Comparison of ENCODE assay signal across 8 mouse cellular contexts in the genomic region with DNA sequence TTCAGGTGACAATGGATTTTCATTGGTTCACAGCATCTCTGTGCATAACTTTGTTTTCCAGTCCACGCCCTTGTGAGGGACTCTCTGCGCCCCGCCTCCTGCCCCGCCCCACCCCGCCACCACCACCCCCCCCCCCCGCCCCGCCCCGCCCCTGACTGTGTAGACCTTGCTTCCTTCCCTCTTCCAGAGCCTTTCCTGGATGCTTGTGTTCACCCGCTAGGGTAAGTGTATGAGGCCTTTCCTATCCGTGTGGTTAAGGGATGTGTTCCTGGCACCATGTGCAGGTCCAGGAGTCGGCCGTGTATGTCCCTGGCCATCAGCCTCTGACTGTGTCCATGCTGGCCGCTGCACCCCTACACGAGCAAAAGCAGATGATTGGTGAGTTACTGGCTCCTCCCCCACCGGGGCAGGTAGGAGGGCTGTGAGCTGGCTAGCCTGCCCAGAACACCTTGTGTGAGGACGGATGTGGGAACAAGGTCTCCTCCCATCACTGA. TPM values are rescaled to one million over a fixed set of nuclear protein-coding genes. Genes with fewer than 3 reads are reported as not detected.
DNase-seq lines count a peak whose midpoint lies in the region; ATAC-seq and TF ChIP-seq lines count a peak whose summit lies in the region.

No protein-coding gene starts in this region.

- H3K27ac ChIP-seq in ES-E14 (ENCODE audit: insufficient read depth, low read depth, low read length, poor library complexity, severe bottlenecking), result no peak overlapping the region
- no peak overlapping the region for H3K27ac ChIP-seq in forebrain, embryonic 15.5 days (replicated peaks)
- H3K27ac ChIP-seq in lung, postnatal 0 days (ENCODE audit: low read length), result no peak overlapping the region
- H3K27ac ChIP-seq in small intestine, adult 2 months (ENCODE audit: insufficient read depth, low read depth, low read length), result no peak overlapping the region

- WGBS in forebrain, embryonic 15.5 days, result 1% methylated on average over 13 of the region's 16 CpGs
- 2% methylated on average over 11 of the region's 16 CpGs for WGBS in lung, postnatal 0 days
- 2% methylated on average over 14 of the region's 16 CpGs for WGBS in small intestine, adult 2 months

- H3K9ac ChIP-seq in ES-E14 (ENCODE audit: insufficient read depth, low read depth, low read length, poor library complexity, severe bottlenecking), result no peak overlapping the region
- 0 out of 2 replicates have a peak overlapping the region, but pooled peaks have one; percentile 26 for H3K9ac ChIP-seq in forebrain, embryonic 15.5 days (replicated peaks)
- H3K9ac ChIP-seq in lung, postnatal 0 days (replicated peaks; ENCODE audit: low read depth), result no peak overlapping the region

- no peak for DNase-seq in ES-E14 (ENCODE audit: low read depth, low spot score)
- DNase-seq in cerebellum, adult 11 months, result peak; percentile 64
- DNase-seq in kidney, adult 9 months, result peak; percentile 41
- peak; percentile 56 for DNase-seq in lung, postnatal 0 days (ENCODE audit: low spot score)
- no peak for DNase-seq in MN1 (ENCODE audit: low spot score)

- H3K36me3 ChIP-seq in ES-E14 (ENCODE audit: control insufficient read depth, insufficient read depth, low read length, poor library complexity, severe bottlenecking), result peaks cover under 1% of the 10 kb centered on the region; the same call in 1 of the 2 replicates
- H3K36me3 ChIP-seq in forebrain, embryonic 15.5 days, result peaks cover 7% of the 10 kb centered on the region
- 0 out of 2 replicates have a peak, but pooled peaks cover 2% of the 10 kb centered on the region for H3K36me3 ChIP-seq in lung, postnatal 0 days (ENCODE audit: insufficient read depth, low read length)
- H3K36me3 ChIP-seq in small intestine, adult 2 months (ENCODE audit: control insufficient read depth, insufficient read depth, low read length), result peaks cover 2% of the 10 kb centered on the region; the same call in 1 of the 2 replicates

- H3K4me1 ChIP-seq in ES-E14 (ENCODE audit: control insufficient read depth in 2 of 2, insufficient read depth in 2 of 2, low read length in 2 of 2, poor library complexity in 1 of 2), result peaks cover 2 to 4% of the 10 kb centered on the region in 2 experiments; a peak in 1 of 4 replicates
- peaks cover 3% of the 10 kb centered on the region; the same call in 1 of the 2 replicates for H3K4me1 ChIP-seq in forebrain, embryonic 15.5 days
- H3K4me1 ChIP-seq in lung, postnatal 0 days (ENCODE audit: insufficient read depth, low read depth, low read length), result no peaks in the 10 kb centered on the region
- H3K4me1 ChIP-seq in small intestine, adult 2 months (ENCODE audit: control insufficient read depth, insufficient read depth, insufficient read length, low read length), result no peaks in the 10 kb centered on the region

- H3K9me3 ChIP-seq in ES-E14 (ENCODE audit: control insufficient read depth, insufficient read depth, low read depth, low read length), result no peaks in the 10 kb centered on the region
- H3K9me3 ChIP-seq in forebrain, embryonic 15.5 days, result no peaks in the 10 kb centered on the region
- no peaks in the 10 kb centered on the region for H3K9me3 ChIP-seq in lung, postnatal 0 days (ENCODE audit: low read length)

- H3K4me2 ChIP-seq in forebrain, embryonic 15.5 days (replicated peaks), result peak overlapping the region; percentile 46
- H3K4me2 ChIP-seq in lung, postnatal 0 days (replicated peaks; ENCODE audit: low read depth, low read length), result peak overlapping the region; percentile 43

- ATAC-seq in forebrain, embryonic 15.5 days (replicated peaks), result no peak
- peak; percentile 76 for ATAC-seq in lung, postnatal 0 days
- ATAC-seq in frontal cortex, adult (ENCODE audit: low TSS enrichment), result no peak

- TF ChIP-seq EP300 in lung, postnatal 0 days (IDR thresholded peaks at IDR 0.05), result no peak

- H3K4me3 ChIP-seq in ES-E14 (ENCODE audit: insufficient read depth in 1 of 2, low read depth in 1 of 2, low read length in 2 of 2, poor library complexity in 1 of 2, severe bottlenecking in 1 of 2), result peak overlapping the region; percentile 59 to 85; a peak in 3 of 4 replicates
- peak overlapping the region; percentile 35 for H3K4me3 ChIP-seq in forebrain, embryonic 15.5 days
- no peak overlapping the region for H3K4me3 ChIP-seq in lung, postnatal 0 days (ENCODE audit: low read depth, low read length)
- H3K4me3 ChIP-seq in small intestine, adult 2 months (ENCODE audit: low read depth, low read length), result peak overlapping the region; percentile 58

- TF ChIP-seq CTCF in lung, postnatal 0 days (IDR thresholded peaks at IDR 0.05), result no peak
- TF ChIP-seq CTCF in small intestine, adult 2 months (IDR thresholded peaks at IDR 0.05; ENCODE audit: extremely low read depth, insufficient read length, insufficient replicate concordance, low read depth, low read length), result no peak

- no peaks in the 10 kb centered on the region for H3K27me3 ChIP-seq in forebrain, embryonic 15.5 days
- no peaks in the 10 kb centered on the region for H3K27me3 ChIP-seq in lung, postnatal 0 days (replicated peaks; ENCODE audit: insufficient read depth, low read length)
- no peaks in the 10 kb centered on the region for H3K27me3 ChIP-seq in small intestine, adult 2 months (ENCODE audit: control insufficient read depth, insufficient read depth, low read length)

- in situ Hi-C loops in ES-E14 (cut with MboI; ENCODE audit: low sequenced_read_pairs in 2 of 2, unreplicated experiment in 2 of 2), result no loop called here

- TF ChIP-seq POLR2A in small intestine, adult 2 months (IDR thresholded peaks at IDR 0.05; ENCODE audit: low read depth, low read length), result no peak

TF ChIP-seq in ES-E14, 5 proteins besides CTCF, POLR2A, EP300 and RAD21:
- TF ChIP-seq ZC3H11A (IDR thresholded peaks at IDR 0.05; ENCODE audit: borderline replicate concordance, low read depth, low read length), result no peak
- no peak for TF ChIP-seq CHD2 (IDR thresholded peaks at IDR 0.05; ENCODE audit: low read depth, low read length)

RNA-seq across cellular contexts. Expression of gene Pabpc1l, which starts 22.0 kb away (rescaled TPM):
- 0.16 TPM in 1 of 2 replicates, not detected in the other for total RNA-seq in ES-E14 (2012; rRNA removed)
- 2.9 and 4.2 TPM in 2 replicates for polyA plus RNA-seq in forebrain, embryonic 15.5 days (2015; fragmentation: Nextera tagmentation; extraction: Ambion mirVana)
- 0.36 and 0.60 TPM in 2 replicates for polyA plus RNA-seq in lung, postnatal 0 days (2015; fragmentation: Nextera tagmentation; extraction: Ambion mirVana)
- 0.10 and 0.18 TPM in 2 replicates for polyA plus RNA-seq in small intestine, adult 2 months (2012; rRNA removed)

RNA-seq across cellular contexts. Expression of gene Stk4, which starts 22.9 kb away (rescaled TPM):
- total RNA-seq in ES-E14 (2012; rRNA removed), result 51.1 and 58.5 TPM in 2 replicates
- 23.8 and 28.0 TPM in 2 replicates for polyA plus RNA-seq in forebrain, embryonic 15.5 days (2015; fragmentation: Nextera tagmentation; extraction: Ambion mirVana)
- polyA plus RNA-seq in lung, postnatal 0 days (2015; fragmentation: Nextera tagmentation; extraction: Ambion mirVana), result 26.3 and 27.0 TPM in 2 replicates
- 4.9 and 10.8 TPM in 2 replicates for polyA plus RNA-seq in small intestine, adult 2 months (2012; rRNA removed)

RNA-seq across cellular contexts. Expression of gene Tomm34, which starts 23.7 kb away (rescaled TPM):
- total RNA-seq in ES-E14 (2012; rRNA removed), result 40.8 and 41.5 TPM in 2 replicates
- polyA plus RNA-seq in forebrain, embryonic 15.5 days (2015; fragmentation: Nextera tagmentation; extraction: Ambion mirVana), result 52.5 and 55.5 TPM in 2 replicates
- polyA plus RNA-seq in lung, postnatal 0 days (2015; fragmentation: Nextera tagmentation; extraction: Ambion mirVana), result 27.2 and 30.3 TPM in 2 replicates
- polyA plus RNA-seq in small intestine, adult 2 months (2012; rRNA removed), result 20.0 and 39.4 TPM in 2 replicates

RNA-seq across cellular contexts. Expression of gene Ywhab, which starts 52.5 kb away (rescaled TPM):
- total RNA-seq in ES-E14 (2012; rRNA removed), result 44.3 and 65.9 TPM in 2 replicates
- polyA plus RNA-seq in forebrain, embryonic 15.5 days (2015; fragmentation: Nextera tagmentation; extraction: Ambion mirVana), result 431 and 450 TPM in 2 replicates
- 263 and 295 TPM in 2 replicates for polyA plus RNA-seq in lung, postnatal 0 days (2015; fragmentation: Nextera tagmentation; extraction: Ambion mirVana)
- 12.1 and 25.8 TPM in 2 replicates for polyA plus RNA-seq in small intestine, adult 2 months (2012; rRNA removed)

Comparison
In these comparisons a context has a peak if more than half of its experiments do, and no peak if none do; other contexts are left out.
1. DNase-seq: peak in cerebellum, adult 11 months (single experiment), kidney, adult 9 months (single experiment) and lung, postnatal 0 days (single experiment); none in ES-E14 (single experiment) and MN1 (single experiment).